Mouse (Mus musculus) frontal cortex, postnatal 10 days (tissue): ENCODE results near the gene Fam166a.

ENCODE experiments used
- DNase-seq, 2 experiments: peaks; one replicate each; pipeline ENCODE4 v3.0.0; 2022; ENCODE audit warnings: low spot score in 2 of 2, mixed read lengths in 1 of 2

Gene Fam166a

DNA sequence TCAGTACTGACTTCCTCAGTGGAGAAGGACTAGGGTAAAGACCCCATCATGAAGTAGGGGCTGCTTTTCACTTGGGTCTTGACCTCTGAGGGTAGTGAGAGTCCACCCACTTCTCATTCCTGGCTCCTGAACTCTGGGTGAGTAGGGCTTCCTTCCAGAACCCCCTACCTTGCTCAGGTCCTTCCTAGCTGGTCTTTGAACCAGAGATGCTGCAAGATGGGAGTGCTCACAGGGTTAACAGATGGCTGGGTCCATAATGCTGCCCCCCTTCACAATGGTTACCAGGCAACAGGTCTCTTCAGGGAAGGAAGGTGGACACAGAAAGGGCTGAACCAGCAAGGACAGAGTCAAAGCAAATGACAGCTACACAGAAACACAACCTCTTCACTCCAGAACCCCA lies at the start of gene Fam166a:
Fam166a (plus strand) TSS at position 301 of the 400 bp plus-strand sequence.
- no peak for DNase-seq

DNA sequence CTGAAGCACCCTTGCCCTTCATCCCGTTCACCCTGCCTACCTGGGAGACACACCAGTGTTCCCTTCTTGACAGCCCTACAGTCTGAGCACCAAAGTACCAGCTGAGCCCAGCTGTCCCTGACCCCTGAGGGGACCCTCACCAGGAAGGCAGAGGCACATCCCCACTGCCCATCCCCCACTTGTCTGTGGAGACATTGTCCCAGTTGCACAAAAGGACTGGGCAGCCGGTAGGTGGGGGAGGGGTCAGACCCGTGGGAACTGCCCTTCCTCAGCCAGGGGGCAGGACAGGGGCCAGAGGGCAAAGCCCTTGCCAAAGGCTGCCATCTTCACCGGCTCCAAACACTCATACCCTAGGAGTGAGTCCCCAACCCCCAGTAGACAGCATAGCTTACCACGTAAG lies 48.8 kb upstream of the Fam166a start:
- DNase-seq: no peak

- no peak for DNase-seq
Observed at GRCm38 (mm10) chr2:25170326-25171100, 48.0 kb upstream of the Fam166a start.

DNA sequence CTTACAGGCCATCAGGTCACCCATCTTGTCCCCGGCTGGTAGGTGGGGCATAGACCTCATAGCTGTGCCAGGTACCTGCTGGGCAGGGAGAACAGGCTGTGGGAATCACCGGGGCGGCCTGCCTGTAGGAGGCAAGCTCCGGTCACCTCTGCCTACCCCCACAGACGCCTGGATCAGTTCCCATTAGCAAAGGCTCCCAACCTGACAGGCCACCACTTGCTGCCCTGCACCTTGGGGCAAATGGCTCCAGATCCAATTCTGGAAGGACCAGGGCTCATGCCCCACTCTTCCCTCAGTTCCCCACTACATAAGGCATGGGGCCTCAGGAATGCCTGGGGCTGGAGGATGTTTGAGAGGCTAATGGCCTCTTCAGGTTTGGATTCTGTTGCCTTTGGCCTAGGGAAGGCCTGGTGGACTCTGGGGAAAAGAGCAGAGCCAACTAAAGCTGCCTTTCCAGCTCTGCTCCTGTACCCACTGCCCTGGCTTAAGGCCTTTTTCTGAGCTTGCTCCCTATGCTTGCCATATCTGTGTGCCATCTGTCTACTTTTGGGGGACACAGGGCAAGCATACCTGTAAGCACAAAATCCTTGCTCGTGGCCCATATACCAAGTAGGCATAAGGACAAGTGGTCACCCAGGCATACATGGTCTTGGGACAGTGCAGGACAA lies 47.3 kb upstream of the Fam166a start:
- DNase-seq: no peak

DNA sequence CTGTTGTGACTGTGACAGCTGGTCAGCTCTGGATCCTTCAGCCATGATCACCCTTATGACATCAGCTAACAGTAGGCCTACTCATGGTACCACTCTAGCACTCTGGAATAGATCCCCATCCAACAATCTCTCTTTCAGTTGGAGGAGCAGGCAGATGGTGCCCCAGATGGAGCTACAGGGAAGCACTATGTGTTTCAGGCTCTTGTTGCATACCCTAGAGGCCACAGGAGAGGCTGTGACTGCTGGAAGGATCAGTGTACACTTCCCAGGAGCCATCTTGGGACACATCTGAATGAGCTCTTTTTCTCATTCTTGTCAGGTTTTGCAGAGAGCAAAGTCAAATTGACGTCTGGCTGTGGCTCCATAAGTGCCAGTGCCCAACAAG lies 46.8 kb upstream of the Fam166a start:
- DNase-seq: no peak

DNA sequence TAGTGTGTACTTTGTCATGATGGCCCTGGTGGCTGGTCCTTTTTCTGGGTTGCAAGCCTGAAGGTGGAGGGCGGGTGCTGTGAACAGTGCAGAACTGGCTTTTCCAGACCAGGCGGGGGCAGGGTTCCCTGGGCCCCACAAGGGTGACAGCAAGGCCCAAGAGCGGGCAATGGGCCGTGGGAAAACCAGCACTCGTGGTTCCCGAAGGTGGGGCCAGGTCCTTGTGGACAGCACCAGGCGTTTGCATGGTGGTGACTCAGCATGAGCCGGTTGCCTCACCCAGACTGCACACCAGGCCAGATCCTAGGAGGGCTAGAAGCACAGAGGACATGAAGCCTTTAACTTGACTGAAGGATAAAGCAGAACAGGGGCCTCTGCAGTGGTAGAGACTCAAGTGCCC lies 45.9 kb upstream of the Fam166a start:
- DNase-seq: no peak

GRCm38 (mm10) chr2:25173821-25174220 lies 44.7 kb upstream of the Fam166a start:
- DNase-seq: no peak

GRCm38 (mm10) chr2:25174866-25175689 lies 43.5 kb upstream of the Fam166a start:
- DNase-seq: no peak

- DNase-seq: no peak
Observed at GRCm38 (mm10) chr2:25175690-25176078, 42.9 kb upstream of the Fam166a start.

DNA sequence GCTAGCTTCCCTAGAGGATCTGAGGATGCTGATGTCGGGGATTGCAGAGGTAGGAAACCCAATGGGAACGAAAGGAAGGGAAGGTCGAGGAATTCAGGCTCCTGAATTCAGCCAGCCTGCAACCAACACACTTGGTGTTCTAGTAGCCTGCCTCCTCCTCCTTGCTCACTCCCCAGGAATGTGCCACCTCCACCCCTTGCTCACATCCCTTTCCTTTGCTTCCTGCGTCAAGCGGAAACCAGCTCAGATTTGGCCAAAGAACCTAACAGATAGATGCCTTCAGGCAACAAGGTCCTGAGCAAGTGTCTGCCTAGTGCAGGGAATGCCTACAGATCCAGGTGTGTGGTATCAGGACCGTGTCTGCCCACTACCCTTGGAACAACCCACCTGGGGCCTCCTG lies 42.0 kb upstream of the Fam166a start:
- DNase-seq: no peak

DNA sequence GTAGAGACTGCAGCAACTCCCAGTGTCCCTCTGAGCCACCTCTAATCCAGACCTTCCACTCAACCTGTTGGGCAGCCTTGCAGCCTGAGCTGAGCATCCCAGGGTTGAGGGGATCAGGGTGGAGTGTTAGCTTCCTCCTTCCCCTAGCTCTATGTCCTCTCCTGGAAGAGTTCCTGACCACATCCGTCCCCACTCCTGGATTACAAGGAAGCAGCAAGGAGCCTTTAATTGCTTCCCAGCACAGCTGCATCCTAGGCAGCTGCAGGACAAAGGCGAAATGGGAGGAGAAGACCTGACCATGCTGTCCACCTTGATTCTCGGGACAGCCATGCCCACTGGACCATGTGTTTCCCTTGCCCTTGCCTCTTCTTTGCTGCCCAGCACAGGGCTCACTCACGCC lies 41.5 kb upstream of the Fam166a start:
- no peak for DNase-seq

GRCm38 (mm10) chr2:25177685-25178084 lies 40.9 kb upstream of the Fam166a start:
- DNase-seq: peak in 1 of 2 experiments; percentile 61

GRCm38 (mm10) chr2:25178285-25178972 lies 40.1 kb upstream of the Fam166a start:
- peak in 1 of 2 experiments; percentile 67 for DNase-seq

DNA sequence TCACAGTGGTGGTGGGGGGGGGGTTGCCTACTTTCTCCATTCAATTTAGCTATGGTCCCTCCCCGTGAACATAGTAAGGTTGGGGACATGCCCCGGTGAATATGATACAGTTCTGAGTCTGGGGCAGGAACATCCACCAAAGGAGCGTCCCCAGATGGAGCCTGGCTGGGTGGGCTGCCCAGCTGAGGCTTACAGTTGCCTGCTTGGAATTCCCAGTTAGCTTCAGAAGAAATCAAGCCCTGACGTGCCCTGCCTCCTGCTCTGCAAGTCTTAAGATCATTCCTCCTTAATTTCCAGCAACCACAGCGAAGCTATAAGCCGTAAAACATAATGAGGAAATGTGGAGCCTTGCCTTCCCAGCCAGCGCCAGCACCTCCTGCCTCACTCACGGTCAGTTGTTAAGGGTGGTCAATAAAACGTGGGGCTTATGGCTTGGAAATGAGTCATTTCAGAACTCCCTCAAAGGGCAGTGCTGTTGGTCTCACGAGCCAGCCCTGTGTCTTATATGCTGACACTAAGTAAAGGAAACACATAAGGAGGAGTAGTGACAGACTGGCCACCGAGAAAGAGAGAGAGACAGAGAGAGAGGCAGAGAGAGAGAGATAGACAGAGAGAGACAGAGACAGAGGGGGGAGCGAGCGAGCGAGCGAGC lies 38.9 kb upstream of the Fam166a start:
- DNase-seq: no peak

DNA sequence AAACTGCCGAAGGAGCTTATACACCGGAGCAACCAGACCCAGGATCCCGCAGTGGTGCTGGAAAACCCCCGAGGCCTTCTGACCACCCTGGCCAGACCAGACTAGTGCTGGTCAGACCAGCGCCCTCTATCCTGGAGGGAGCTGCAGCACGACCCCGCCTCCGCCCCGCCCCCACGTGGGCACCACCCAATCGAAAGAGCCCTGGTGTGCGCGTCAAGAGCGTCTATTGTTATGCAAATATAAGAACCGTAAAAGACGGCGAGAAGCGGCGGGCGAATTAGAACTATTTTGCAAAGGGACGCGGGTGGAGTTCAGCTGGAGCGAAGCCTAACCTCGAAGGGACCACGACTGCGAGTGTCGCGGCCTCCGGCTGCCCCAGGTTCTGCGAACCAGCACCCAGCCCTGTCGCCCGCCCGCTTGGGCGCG lies 38.1 kb upstream of the Fam166a start, which contains the start of gene Nrarp:
Nrarp (plus strand) TSS at position 281 of the 426 bp plus-strand sequence.
- DNase-seq: peak; percentile 94 to 96

GRCm38 (mm10) chr2:25180973-25181890 lies 37.3 kb upstream of the Fam166a start:
- peak in 1 of 2 experiments; percentile 54 for DNase-seq

- no peak for DNase-seq
Observed at GRCm38 (mm10) chr2:25181891-25182397, 36.6 kb upstream of the Fam166a start.

DNA sequence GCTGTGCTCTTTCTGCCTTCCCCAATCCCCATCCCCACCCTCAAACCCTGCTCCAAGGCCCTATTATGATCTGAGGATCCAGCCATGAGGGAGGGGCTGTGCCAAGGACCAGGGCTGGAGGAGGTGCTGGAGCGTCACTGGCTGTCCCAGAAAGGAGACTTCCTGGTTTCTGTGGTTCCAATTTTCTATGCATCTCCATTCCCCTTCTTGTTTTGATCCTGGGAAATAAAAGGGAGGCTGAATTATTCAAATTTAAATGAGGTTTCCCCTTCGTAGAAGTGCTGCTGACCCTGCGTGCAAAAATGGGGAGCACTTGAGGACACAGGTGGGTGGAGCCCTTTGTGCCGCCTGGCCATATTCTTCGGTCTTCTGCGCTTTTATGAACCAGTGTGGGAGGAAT lies 35.9 kb upstream of the Fam166a start:
- no peak for DNase-seq

GRCm38 (mm10) chr2:25183336-25183735 lies 35.2 kb upstream of the Fam166a start:
- DNase-seq: no peak

DNA sequence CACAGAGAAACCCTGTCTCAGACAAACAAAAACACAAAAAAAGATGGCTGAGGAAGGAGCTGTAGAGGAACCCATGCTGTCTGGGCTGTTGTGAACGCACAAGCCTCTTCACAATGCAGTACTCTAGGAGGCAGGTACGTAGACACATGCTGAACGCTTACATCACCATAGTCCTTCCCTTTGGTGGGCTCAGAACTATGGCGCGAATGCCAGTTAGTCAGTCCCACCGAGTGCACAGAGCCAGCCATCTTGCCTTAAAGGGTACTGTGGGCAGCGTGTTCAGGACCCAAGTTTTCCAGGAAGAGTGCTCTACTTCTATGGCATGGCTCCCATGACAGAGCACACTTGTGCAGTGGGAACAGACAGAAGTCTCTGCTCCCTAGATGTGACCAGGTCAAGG lies 34.0 kb upstream of the Fam166a start:
- DNase-seq: no peak
